Mouse (Mus musculus): ENCODE data around the gene Thada.

Gene Thada

GRCm38 (mm10) chr17:84351912-84352789, 113.9 kb downstream of the Thada start:
- no peak for DNase-seq (ENCODE audit: inconsistent age in 2 of 2, low spot score in 1 of 2)

GRCm38 (mm10) chr17:84351276-84351675, 114.7 kb downstream of the Thada start:
- no peak for DNase-seq (ENCODE audit: inconsistent age in 2 of 2, low spot score in 1 of 2)

- no peak for DNase-seq (ENCODE audit: inconsistent age in 2 of 2, low spot score in 1 of 2)
These were observed 117.1 kb downstream of the Thada start for GRCm38 (mm10) chr17:84348865-84349264.

GRCm38 (mm10) chr17:84342299-84342817, 123.6 kb downstream of the Thada start:
- peak; percentile 61 to 86 for DNase-seq (ENCODE audit: inconsistent age in 2 of 2, low spot score in 1 of 2)

GRCm38 (mm10) chr17:84341686-84342085, 124.3 kb downstream of the Thada start:
- DNase-seq (ENCODE audit: inconsistent age in 2 of 2, low spot score in 1 of 2): peak in 1 of 2 experiments; percentile 81

- DNase-seq (ENCODE audit: inconsistent age in 2 of 2, low spot score in 1 of 2): no peak
These were observed 125.4 kb downstream of the Thada start for GRCm38 (mm10) chr17:84340574-84340973.

GRCm38 (mm10) chr17:84335996-84336395, 130.0 kb downstream of the Thada start:
- DNase-seq (ENCODE audit: inconsistent age in 2 of 2, low spot score in 1 of 2): no peak

- no peak for DNase-seq (ENCODE audit: inconsistent age in 2 of 2, low spot score in 1 of 2)
These were observed 130.9 kb downstream of the Thada start for GRCm38 (mm10) chr17:84335076-84335475.

GRCm38 (mm10) chr17:84334241-84335014, 131.6 kb downstream of the Thada start:
- peak in 1 of 2 experiments; percentile 27 for DNase-seq (ENCODE audit: inconsistent age in 2 of 2, low spot score in 1 of 2)

- peak; percentile 46 to 57 for DNase-seq (ENCODE audit: inconsistent age in 2 of 2, low spot score in 1 of 2)
These were observed 133.1 kb downstream of the Thada start for GRCm38 (mm10) chr17:84332940-84333339.

GRCm38 (mm10) chr17:84330986-84331385, 135.0 kb downstream of the Thada start:
- no peak for DNase-seq (ENCODE audit: inconsistent age in 2 of 2, low spot score in 1 of 2)

GRCm38 (mm10) chr17:84330506-84330905, 135.5 kb downstream of the Thada start:
- no peak for DNase-seq (ENCODE audit: inconsistent age in 2 of 2, low spot score in 1 of 2)

- no peak for DNase-seq (ENCODE audit: inconsistent age in 2 of 2, low spot score in 1 of 2)
These were observed 136.0 kb downstream of the Thada start for GRCm38 (mm10) chr17:84329906-84330470.

GRCm38 (mm10) chr17:84328526-84328925, 137.5 kb downstream of the Thada start:
- no peak for DNase-seq (ENCODE audit: inconsistent age in 2 of 2, low spot score in 1 of 2)

GRCm38 (mm10) chr17:84327051-84327925, 138.7 kb downstream of the Thada start:
- no peak for DNase-seq (ENCODE audit: inconsistent age in 2 of 2, low spot score in 1 of 2)

GRCm38 (mm10) chr17:84322176-84322575, 143.8 kb downstream of the Thada start:
- DNase-seq (ENCODE audit: inconsistent age in 2 of 2, low spot score in 1 of 2): peak in 1 of 2 experiments; percentile 75

GRCm38 (mm10) chr17:84321351-84321750, 144.7 kb downstream of the Thada start:
- DNase-seq (ENCODE audit: inconsistent age in 2 of 2, low spot score in 1 of 2): peak in 1 of 2 experiments; percentile 68

GRCm38 (mm10) chr17:84320576-84320975, 145.4 kb downstream of the Thada start:
- DNase-seq (ENCODE audit: inconsistent age in 2 of 2, low spot score in 1 of 2): peak in 1 of 2 experiments; percentile 83

GRCm38 (mm10) chr17:84314341-84314740, 151.7 kb downstream of the Thada start:
- no peak for DNase-seq (ENCODE audit: inconsistent age in 2 of 2, low spot score in 1 of 2)

GRCm38 (mm10) chr17:84313494-84313893, 152.5 kb downstream of the Thada start:
- DNase-seq (ENCODE audit: inconsistent age in 2 of 2, low spot score in 1 of 2): no peak
